Mouse (Mus musculus) lung, adult 2 months (tissue): ENCODE measurements at regions not wholly inside any gene's neighbourhood (a gene's known extent, or its start where the extent isn't known, plus 50 kb on each side); places are given as distances from the start of the nearest gene placed in this dataset.

Experiments used
- DNase-seq: peaks from one replicate; pipeline ENCODE4 v3.0.0; 2022
- H3K4me1 ChIP-seq: fragments of 200-500 bp; 2 replicates; pipeline ENCODE4 v1.6.1; 2011; ENCODE audit warnings: low read length; ENCODE audit not compliant: control insufficient read depth, insufficient read depth
- H3K4me3 ChIP-seq: fragments of 200-500 bp; replicated peaks from 2 replicates; pipeline ENCODE3; 2011; ENCODE audit warnings: low read depth, mild to moderate bottlenecking, control low read depth, low read length; ENCODE audit errors: extremely low read depth
- CTCF ChIP-seq: fragments of 200-500 bp; IDR thresholded peaks from 2 replicates; pipeline ENCODE4 v1.5.1; 2011; ENCODE audit warnings: mild to moderate bottlenecking, low read length, control low read depth; ENCODE audit not compliant: insufficient read depth
- POLR2A ChIP-seq: fragments of 200-500 bp; IDR thresholded peaks from 2 replicates; pipeline ENCODE4 v1.6.1; 2011; ENCODE audit warnings: low read depth, mild to moderate bottlenecking, control low read depth, low read length, borderline replicate concordance; ENCODE audit errors: extremely low read depth
- WGBS: fragments of 180-500 bp; shearing (Covaris S2); methylation state at CpG from one replicate; pipeline ENCODE4 v1.1.7; 2018; 5-methylcytosine and 5-hydroxymethylcytosine counted together

DNA sequence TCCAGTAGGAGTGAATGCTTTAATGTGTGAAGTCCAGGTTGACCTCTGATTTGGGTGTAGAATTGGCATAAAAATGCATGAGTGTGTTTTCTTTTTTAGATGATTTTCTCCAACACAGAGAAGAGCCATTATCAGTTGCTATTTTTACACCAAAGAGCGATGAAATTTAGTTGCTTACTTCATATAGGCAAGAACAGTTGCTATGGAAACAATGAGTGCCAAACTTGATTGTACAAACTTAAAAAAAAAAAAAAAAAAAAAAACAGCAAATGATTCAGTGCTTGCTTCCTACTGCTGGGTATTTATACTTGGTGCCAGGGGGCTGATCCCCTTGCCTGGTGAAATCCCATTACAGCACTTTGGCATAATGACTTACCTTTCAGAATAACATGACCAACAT lies 268.0 kb downstream of the Sec23a start:
- no peaks in the 10 kb centered on the region for H3K4me1 ChIP-seq
- TF ChIP-seq POLR2A (no peak), CTCF (no peak)
- H3K4me3 ChIP-seq: no peak overlapping the region
- WGBS: 64% methylated on average over 1 of the region's 1 CpGs
- no peak for DNase-seq

DNA sequence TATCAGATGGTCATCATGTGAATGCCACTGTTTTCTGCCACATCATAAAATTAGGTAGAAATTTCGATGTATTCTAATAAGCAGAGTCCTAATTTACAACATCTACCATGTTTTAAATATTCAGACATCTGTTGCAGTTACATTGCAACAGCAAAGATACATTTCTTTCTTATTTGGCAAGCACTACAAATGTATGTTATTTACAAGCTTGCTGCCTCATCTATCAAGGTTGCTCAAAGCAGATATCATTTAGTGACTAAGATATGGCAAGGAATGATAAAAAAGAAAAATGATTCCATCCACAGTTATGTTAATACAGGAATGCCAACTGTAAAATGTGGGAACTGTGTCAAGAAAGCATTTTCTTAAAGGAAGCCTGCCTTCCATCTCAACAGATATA lies 283.7 kb downstream of the Sec23a start:
- no peak for DNase-seq
- no peaks in the 10 kb centered on the region for H3K4me1 ChIP-seq
- TF ChIP-seq CTCF (no peak), POLR2A (no peak)
- 35% methylated on average over 1 of the region's 1 CpGs for WGBS
- no peak overlapping the region for H3K4me3 ChIP-seq

DNA sequence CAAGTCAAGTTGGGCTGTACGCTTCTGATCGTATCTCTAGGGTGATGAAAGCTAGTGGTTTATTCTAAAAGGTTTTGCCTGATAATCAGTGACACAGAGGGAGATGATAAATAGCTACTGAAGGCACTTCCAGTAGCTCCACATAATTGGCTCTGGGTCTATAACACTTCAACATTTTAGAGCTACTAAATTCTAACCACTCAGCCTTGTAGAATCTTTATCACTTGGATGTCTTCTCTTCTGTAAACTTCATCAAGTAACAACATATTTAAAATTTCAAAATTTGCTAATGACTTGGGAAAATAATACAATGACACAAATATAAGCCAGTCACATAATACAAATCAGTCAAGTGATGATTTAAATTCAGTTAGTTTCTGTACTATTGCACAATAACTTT lies 284.3 kb downstream of the Sec23a start:
- H3K4me3 ChIP-seq: no peak overlapping the region
- TF ChIP-seq POLR2A (no peak), CTCF (no peak)
- DNase-seq: no peak
- 68% methylated on average over 2 of the region's 2 CpGs for WGBS
- H3K4me1 ChIP-seq: no peaks in the 10 kb centered on the region

DNA sequence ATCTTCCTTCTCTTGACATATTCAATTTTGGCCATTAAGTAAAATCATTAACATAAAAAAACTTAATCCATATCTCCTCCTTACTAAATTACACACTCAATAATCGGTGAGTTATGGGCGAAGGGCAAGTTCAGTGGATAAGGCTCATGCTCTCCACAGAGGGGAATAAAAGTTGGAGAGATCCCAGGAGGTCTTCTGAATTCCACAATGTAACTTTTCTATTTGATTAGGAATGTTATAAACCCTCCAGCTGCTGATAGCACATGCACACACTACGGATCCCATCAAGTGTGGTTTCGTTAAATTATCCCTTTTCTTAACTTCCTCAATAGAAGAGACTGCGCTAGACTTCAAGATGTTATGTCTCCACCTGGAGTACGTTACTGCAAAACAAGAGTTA lies 293.9 kb downstream of the Sec23a start:
- H3K4me3 ChIP-seq: no peak overlapping the region
- DNase-seq: no peak
- H3K4me1 ChIP-seq: no peaks in the 10 kb centered on the region
- TF ChIP-seq CTCF (no peak), POLR2A (no peak)
- 59% methylated on average over 6 of the region's 6 CpGs for WGBS

DNA sequence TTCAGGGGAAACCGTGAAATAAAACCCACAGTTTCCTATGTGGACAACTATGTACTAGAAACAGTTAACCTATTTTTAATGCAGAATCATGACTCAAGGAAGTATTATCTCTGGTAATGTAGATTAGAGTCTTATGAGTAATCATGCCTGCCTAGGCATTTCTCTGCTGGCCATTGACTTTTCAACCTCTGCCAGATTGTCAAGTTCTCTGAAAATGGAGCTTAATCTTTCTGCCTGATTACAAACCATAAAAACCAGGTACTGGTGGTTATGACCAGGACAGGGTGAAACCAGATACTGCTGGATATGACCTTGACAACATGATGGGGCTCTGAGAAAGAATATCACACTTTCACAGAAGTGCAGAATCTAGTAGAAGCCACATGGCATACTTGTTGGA lies 297.6 kb downstream of the Sec23a start:
- WGBS: 75% methylated on average over 1 of the region's 1 CpGs

DNA sequence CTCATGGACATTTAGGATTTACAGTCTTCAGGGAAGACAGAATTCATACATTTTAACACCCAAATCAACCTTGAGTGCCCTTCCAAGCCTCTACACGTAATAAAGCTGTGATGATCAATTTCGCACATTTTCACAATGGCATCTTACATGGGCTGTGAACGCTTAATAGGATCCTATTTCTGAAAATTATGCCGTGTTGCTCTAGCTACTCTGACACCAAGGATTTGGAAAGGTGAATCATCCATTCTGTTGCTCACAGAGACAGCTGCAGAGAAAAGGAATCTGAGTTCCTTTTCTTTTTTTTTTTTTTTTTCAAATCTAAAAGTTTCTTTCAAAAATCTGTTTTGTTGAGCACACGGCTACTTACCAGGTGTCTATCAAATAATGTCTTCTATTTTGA lies 316.1 kb downstream of the Sec23a start:
- no peak for DNase-seq
- TF ChIP-seq POLR2A: no peak
- no peak for TF ChIP-seq CTCF
- 91% methylated on average over 5 of the region's 5 CpGs for WGBS
- Histone ChIP-seq H3K4me1 (no peaks in the 10 kb centered on the region), H3K4me3 (no peak overlapping the region)

More for the DNA sequence above, 297.6 kb downstream of the Sec23a start:
- no peak for DNase-seq
- Histone ChIP-seq H3K4me1 (no peaks in the 10 kb centered on the region), H3K4me3 (no peak overlapping the region)
- TF ChIP-seq POLR2A (no peak), CTCF (no peak)

DNA sequence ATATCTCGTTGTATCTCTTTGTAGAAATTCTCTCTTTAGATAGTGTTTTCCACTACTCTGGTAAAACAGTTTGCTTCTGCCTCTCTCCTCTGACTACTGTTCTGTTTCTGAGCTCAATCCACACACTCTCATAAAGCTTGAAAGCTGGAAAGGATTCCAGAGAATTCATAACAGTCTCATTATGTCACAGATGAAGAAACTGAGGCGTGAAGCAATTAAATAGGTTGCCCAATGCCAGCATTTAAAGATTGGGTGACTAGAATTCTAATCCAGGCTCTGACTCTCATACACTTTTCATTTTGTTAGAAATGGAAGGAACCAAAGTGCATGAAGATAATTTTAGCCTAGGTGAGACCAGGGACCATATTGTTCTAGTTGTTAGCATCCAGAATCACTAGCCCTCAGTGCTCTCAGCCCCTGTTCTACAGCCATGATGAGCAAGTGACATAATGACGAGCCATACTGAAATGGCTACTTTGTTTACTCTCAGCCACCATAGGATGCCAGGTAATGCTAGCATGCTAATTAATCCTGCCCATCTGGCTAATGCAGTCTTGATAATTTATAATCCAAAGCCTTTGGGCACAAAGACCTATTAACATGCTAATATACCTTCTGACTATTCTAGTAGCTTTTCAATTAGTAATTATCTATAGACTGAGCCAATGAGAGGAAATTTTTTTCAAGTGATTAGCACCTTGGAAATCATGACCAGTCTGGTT lies 341.7 kb downstream of the Sec23a start:
- Histone ChIP-seq H3K4me3 (no peak overlapping the region), H3K4me1 (no peaks in the 10 kb centered on the region)
- WGBS: 76% methylated on average over 3 of the region's 3 CpGs
- DNase-seq: no peak
- TF ChIP-seq CTCF (no peak), POLR2A (no peak)

DNA sequence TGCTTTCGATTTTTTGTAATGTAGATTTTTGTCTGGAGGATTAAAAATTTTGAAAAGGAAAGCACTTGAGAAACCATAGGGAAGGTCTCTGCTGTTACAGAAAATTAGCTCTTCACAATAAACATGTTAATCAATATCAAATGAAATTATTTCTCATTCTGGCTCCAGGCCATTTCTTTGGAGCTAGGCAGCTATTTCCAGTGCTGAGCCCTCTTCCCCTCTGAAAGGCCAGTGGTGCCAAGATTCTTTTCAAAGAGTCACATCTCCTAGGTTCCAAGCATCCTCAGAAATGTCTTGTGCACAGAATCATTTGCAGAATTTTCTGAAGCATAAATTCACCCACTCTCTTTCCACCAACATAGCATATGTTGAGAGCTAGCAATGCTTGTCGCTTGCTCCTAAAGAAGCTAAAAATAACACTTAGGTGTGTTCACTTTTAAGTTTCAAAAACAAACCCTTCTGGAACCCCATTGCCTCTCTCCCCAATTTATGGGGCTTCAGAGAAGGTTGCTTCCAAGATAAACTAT lies 357.2 kb downstream of the Sec23a start:
- WGBS: 96% methylated on average over 2 of the region's 2 CpGs
- H3K4me3 ChIP-seq: no peak overlapping the region
- TF ChIP-seq CTCF (no peak), POLR2A (no peak)
- DNase-seq: no peak
- H3K4me1 ChIP-seq: no peaks in the 10 kb centered on the region

DNA sequence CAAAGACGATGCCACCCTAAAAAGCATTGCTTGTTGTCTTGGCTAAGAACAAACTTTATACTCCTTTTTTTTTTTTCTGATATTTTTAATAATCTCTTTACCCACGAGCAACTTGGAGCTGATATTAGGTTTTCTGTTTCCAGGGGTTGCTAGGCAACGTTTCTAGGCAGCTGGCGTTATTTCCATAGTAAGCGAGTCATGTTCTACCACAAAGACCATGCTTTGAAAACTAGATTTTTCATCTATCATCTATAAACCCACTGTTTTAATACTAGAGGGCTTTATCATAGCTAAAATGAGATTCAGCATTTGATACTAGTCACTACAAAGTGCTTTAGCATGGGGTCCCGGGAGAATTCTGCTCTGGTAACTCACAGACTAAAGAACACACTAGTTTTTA lies 358.1 kb downstream of the Sec23a start:
- DNase-seq: no peak
- WGBS: 74% methylated on average over 6 of the region's 6 CpGs
- TF ChIP-seq POLR2A (no peak), CTCF (no peak)
- no peak overlapping the region for H3K4me3 ChIP-seq
- H3K4me1 ChIP-seq: no peaks in the 10 kb centered on the region

DNA sequence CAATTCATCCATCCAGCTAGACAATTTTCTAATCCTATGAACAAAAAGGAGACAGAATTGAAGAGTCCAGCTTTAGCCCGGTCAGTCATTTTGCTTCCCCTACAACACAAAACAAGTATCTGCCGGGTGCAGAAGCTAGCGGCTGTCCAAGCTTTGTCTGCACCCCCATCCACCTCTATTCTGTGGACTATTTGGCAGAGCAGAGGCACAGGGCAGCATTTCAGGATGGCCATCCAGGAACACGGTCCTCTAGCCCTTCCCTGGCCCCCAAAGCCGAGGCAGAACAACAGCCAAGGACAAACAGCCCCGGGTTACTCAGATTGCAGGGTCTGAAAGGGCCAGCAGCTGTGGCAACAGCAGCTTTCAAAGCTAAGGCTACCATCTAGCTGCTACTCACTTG lies 358.6 kb downstream of the Sec23a start:
- TF ChIP-seq CTCF: no peak
- TF ChIP-seq POLR2A: no peak
- WGBS: 74% methylated on average over 6 of the region's 6 CpGs
- H3K4me3 ChIP-seq: no peak overlapping the region
- no peaks in the 10 kb centered on the region for H3K4me1 ChIP-seq
- no peak for DNase-seq

DNA sequence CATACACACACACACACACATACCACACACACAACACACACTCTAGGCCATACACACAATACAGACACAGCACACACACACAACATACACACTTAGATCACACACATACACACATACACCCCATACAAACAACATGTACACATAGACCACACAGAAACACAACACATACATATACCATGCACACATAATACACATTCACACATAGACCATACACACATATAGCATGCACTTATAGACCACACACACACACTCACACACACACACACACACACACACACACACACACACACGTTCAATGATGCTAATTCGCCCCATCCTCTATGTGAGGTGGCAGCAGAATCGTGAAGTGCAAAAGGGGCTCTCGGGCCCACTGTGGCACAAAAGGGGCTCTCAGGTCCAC lies 359.1 kb downstream of the Sec23a start:
- DNase-seq: no peak
- WGBS: 93% methylated on average over 4 of the region's 4 CpGs
- TF ChIP-seq POLR2A: no peak
- TF ChIP-seq CTCF: no peak
- Histone ChIP-seq H3K4me1 (no peaks in the 10 kb centered on the region), H3K4me3 (no peak overlapping the region)
